Mouse (Mus musculus) kidney, embryonic 16.5 days (tissue): ENCODE measurements around the gene Dnah8. TPM values are rescaled to one million over a fixed set of nuclear protein-coding genes. Genes with fewer than 3 reads are reported as not detected.

Experiments
- ATAC-seq: fragments of 200-750 bp; cut with Nextera tagmentation; 2 replicates; pipeline ENCODE4 v1.8.0; 2017; ENCODE audit warnings: moderate TSS enrichment; ENCODE audit not compliant: low FRiP score, low TSS enrichment
- H3K27ac ChIP-seq: fragments of 300-500 bp; sonication (generic); 2 replicates; pipeline ENCODE4 v1.5.1; 2014; ENCODE audit warnings: low read length
- H3K27me3 ChIP-seq: fragments of 300-500 bp; sonication (generic); 2 replicates; pipeline ENCODE4 v1.6.1; 2014; ENCODE audit warnings: low read length, control low read depth, mixed read lengths; ENCODE audit not compliant: insufficient read depth
- H3K36me3 ChIP-seq: fragments of 300-500 bp; sonication (generic); 2 replicates; pipeline ENCODE4 v1.6.1; 2014; ENCODE audit warnings: low read length, control low read depth, mixed read lengths; ENCODE audit not compliant: insufficient read depth
- H3K4me1 ChIP-seq: fragments of 300-500 bp; sonication (generic); 2 replicates; pipeline ENCODE4 v1.6.1; 2014; ENCODE audit warnings: low read length, control low read depth, mixed read lengths; ENCODE audit not compliant: insufficient read depth
- H3K4me2 ChIP-seq: fragments of 300-500 bp; sonication (generic); replicated peaks from 2 replicates; pipeline ENCODE4 v1.6.1; 2014; ENCODE audit warnings: low read depth, low read length
- H3K4me3 ChIP-seq: fragments of 300-500 bp; sonication (generic); 2 replicates; pipeline ENCODE4 v1.5.1; 2014; ENCODE audit warnings: mild to moderate bottlenecking, low read length
- H3K9ac ChIP-seq: fragments of 300-500 bp; sonication (generic); replicated peaks from 2 replicates; pipeline ENCODE4 v1.6.1; 2014; ENCODE audit warnings: low read length
- H3K9me3 ChIP-seq: fragments of 300-500 bp; sonication (generic); 2 replicates; pipeline ENCODE4 v1.6.1; 2016; ENCODE audit warnings: low read length, control low read depth
- WGBS: fragments of 180-500 bp; shearing (Covaris S2); extraction: QIAGEN DNeasy Blood & Tissue Kit; methylation state at CpG from one replicate; pipeline ENCODE4 v1.1.7; 2014; 5-methylcytosine and 5-hydroxymethylcytosine counted together
- polyA plus RNA-seq: library from polyadenylated mRNA; unstranded; fragments of >200 nt; fragmentation: Nextera tagmentation; extraction: Ambion mirVana; gene quantifications from 2 replicates; pipeline ENCODE4 v1.2.1, GENCODE M21; 2015

Dnah8 gene
- polyA plus RNA-seq, 1 experiment from 2014 or later = 1.2 TPM

GRCm38 (mm10) chr17:30901627-30902026 lies 277.5 kb downstream of the Dnah8 start, which contains the start of gene Glp1r:
Gene Glp1r, plus strand, starts transcription at chr17:30901817.
- H3K36me3 ChIP-seq = no peaks in the 10 kb centered on the region
- H3K27me3 ChIP-seq = peaks cover 33% of the 10 kb centered on the region
- peak within 1 kb of the TSS; percentile 56 for H3K9ac ChIP-seq
- H3K9me3 ChIP-seq = no peaks in the 10 kb centered on the region
- H3K27ac ChIP-seq = no peak within 1 kb of the TSS
- under 1% methylated on average over 37 of the region's 37 CpGs for WGBS
- H3K4me3 ChIP-seq = peak within 1 kb of the TSS; percentile 54
- H3K4me2 ChIP-seq = peak within 1 kb of the TSS; percentile 94
- peak; percentile 83 for ATAC-seq
- peaks cover 7% of the 10 kb centered on the region; the same call in 1 of the 2 replicates for H3K4me1 ChIP-seq

DNA sequence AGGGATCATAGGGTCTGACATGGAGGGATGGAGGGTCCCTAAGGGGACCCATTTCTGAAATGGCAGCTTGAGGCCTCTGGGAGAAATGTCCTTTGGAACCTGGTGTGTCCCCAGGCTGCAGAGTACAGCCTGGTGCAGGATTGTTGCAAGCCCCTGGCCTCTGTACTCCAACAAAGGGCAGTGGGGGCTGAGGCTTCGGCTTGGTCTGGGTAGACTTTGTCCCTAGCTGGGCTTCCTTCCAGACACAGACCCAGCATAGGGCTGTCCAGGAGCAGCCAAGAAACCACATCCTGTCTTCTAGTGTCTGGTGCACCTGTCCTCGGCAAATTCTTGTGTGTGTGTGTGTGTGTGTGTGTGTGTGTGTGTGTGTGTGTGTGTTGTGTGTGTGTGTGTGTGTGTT lies 279.9 kb downstream of the Dnah8 start:
- no peak overlapping the region for H3K4me3 ChIP-seq
- H3K27ac ChIP-seq = no peak overlapping the region
- no peaks in the 10 kb centered on the region for H3K36me3 ChIP-seq
- peaks cover 7% of the 10 kb centered on the region; the same call in 1 of the 2 replicates for H3K4me1 ChIP-seq
- peaks cover 37% of the 10 kb centered on the region for H3K27me3 ChIP-seq
- no peak overlapping the region for H3K9ac ChIP-seq
- H3K9me3 ChIP-seq = no peaks in the 10 kb centered on the region
- H3K4me2 ChIP-seq = no peak overlapping the region
- WGBS = 74% methylated on average over 2 of the region's 2 CpGs
- ATAC-seq = 0 out of 2 replicates have a peak, but pooled peaks have one; percentile 17

DNA sequence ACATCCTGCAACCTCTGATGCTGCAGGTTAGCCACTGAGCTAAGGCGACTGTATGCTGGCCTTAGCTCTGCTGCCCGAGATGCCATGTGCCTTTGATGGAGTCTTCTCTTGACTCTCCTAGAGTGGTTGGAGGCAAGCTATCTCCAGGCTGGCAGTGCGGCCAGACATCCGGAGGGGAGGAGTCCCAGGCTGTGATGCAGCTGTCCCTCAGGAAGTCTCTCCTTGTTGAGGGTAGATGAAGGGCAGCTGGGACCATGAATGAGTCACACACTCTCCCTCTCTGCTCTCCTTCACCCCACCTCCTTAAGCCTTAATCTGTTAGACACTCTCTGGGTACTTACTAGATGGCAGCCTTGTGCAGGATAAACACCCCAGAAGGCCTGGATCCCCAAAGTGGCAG lies 283.4 kb downstream of the Dnah8 start:
- 61% methylated on average over 4 of the region's 4 CpGs for WGBS
- Histone ChIP-seq H3K4me2 (no peak overlapping the region), H3K36me3 (no peaks in the 10 kb centered on the region), H3K9ac (no peak overlapping the region), H3K27ac (no peak overlapping the region), H3K9me3 (no peaks in the 10 kb centered on the region), H3K4me3 (no peak overlapping the region), H3K27me3 (peaks cover 20% of the 10 kb centered on the region), H3K4me1 (no peaks in the 10 kb centered on the region)
- no peak for ATAC-seq

GRCm38 (mm10) chr17:30910866-30911731 lies 286.9 kb downstream of the Dnah8 start:
- Histone ChIP-seq H3K4me3 (no peak overlapping the region), H3K27me3 (peaks cover 14% of the 10 kb centered on the region), H3K9ac (no peak overlapping the region), H3K4me1 (no peaks in the 10 kb centered on the region), H3K27ac (no peak overlapping the region), H3K9me3 (no peaks in the 10 kb centered on the region), H3K4me2 (no peak overlapping the region), H3K36me3 (no peaks in the 10 kb centered on the region)
- 38% methylated on average over 27 of the region's 27 CpGs for WGBS
- no peak for ATAC-seq

DNA sequence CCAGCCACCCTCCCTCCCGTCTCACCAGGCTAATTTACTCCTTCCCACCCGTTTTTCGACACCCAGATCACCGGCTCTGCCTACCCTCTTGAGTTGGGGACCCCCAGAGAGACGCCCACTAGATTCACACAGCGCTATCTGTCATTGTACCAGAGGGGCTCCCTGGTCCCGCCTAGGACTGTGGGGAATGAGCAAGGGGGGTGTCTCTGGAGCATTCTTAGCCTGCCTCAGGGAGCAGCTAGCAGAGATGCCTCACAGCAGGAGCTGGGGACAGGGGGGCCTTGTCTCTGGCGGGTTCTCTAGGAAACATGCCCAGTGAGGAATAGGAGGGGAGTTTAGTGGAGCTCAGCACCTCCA lies 287.6 kb downstream of the Dnah8 start:
- no peak overlapping the region for H3K9ac ChIP-seq
- no peak overlapping the region for H3K4me3 ChIP-seq
- no peak overlapping the region for H3K27ac ChIP-seq
- no peaks in the 10 kb centered on the region for H3K9me3 ChIP-seq
- H3K27me3 ChIP-seq = peaks cover 14% of the 10 kb centered on the region
- no peak overlapping the region for H3K4me2 ChIP-seq
- H3K4me1 ChIP-seq = no peaks in the 10 kb centered on the region
- WGBS = 13% methylated on average over 8 of the region's 8 CpGs
- ATAC-seq = no peak
- no peaks in the 10 kb centered on the region for H3K36me3 ChIP-seq

GRCm38 (mm10) chr17:30912536-30912935 lies 288.4 kb downstream of the Dnah8 start:
- no peak overlapping the region for H3K9ac ChIP-seq
- no peaks in the 10 kb centered on the region for H3K36me3 ChIP-seq
- ATAC-seq = no peak
- no peaks in the 10 kb centered on the region for H3K9me3 ChIP-seq
- H3K27ac ChIP-seq = no peak overlapping the region
- peaks cover 14% of the 10 kb centered on the region for H3K27me3 ChIP-seq
- no peak overlapping the region for H3K4me3 ChIP-seq
- no peaks in the 10 kb centered on the region for H3K4me1 ChIP-seq
- H3K4me2 ChIP-seq = no peak overlapping the region
- WGBS = 52% methylated on average over 5 of the region's 5 CpGs

GRCm38 (mm10) chr17:30914264-30914663 lies 290.1 kb downstream of the Dnah8 start:
- H3K4me1 ChIP-seq = no peaks in the 10 kb centered on the region
- no peaks in the 10 kb centered on the region for H3K36me3 ChIP-seq
- peaks cover 11% of the 10 kb centered on the region for H3K27me3 ChIP-seq
- no peaks in the 10 kb centered on the region for H3K9me3 ChIP-seq
- H3K9ac ChIP-seq = no peak overlapping the region
- no peak overlapping the region for H3K4me3 ChIP-seq
- no peak overlapping the region for H3K4me2 ChIP-seq
- no peak for ATAC-seq
- H3K27ac ChIP-seq = no peak overlapping the region

DNA sequence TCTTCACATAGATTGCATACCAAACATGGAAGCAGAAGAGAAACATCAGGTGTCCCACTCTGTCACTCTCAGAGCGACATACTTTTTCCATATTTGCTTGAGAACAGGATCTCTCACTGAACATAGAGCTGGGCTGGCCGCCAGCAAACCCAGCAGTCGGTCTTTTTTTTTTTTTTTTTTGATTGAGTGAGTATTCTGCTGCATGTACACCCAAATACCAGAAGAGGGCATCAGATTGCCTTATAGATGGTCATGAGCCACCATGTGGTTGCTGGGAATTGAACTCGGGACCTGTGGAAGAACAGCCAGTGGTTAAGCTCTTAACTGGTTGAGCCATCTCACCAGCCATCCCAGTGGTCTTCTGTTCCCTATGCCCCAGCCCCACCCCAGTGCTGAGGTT lies 299.4 kb downstream of the Dnah8 start:
- no peak overlapping the region for H3K9ac ChIP-seq
- no peak for ATAC-seq
- H3K9me3 ChIP-seq = no peaks in the 10 kb centered on the region
- no peak overlapping the region for H3K27ac ChIP-seq
- WGBS = 70% methylated on average over 4 of the region's 4 CpGs
- no peaks in the 10 kb centered on the region for H3K4me1 ChIP-seq
- H3K4me2 ChIP-seq = no peak overlapping the region
- H3K36me3 ChIP-seq = no peaks in the 10 kb centered on the region
- no peak overlapping the region for H3K4me3 ChIP-seq
- no peaks in the 10 kb centered on the region for H3K27me3 ChIP-seq
